Mouse (Mus musculus) cerebellum, adult 2 months (tissue): ENCODE measurements at regions not wholly inside any gene's neighbourhood (a gene's known extent, or its start where the extent isn't known, plus 50 kb on each side); places are given as distances from the start of the nearest gene placed in this dataset.

Source experiments
- CTCF ChIP-seq: fragments of 200-500 bp; IDR thresholded peaks from 2 replicates; pipeline ENCODE4 v1.5.1; 2011; ENCODE audit warnings: low read depth, mild to moderate bottlenecking, control low read depth, low read length, moderate library complexity, borderline replicate concordance; ENCODE audit not compliant: insufficient read depth
- POLR2A ChIP-seq: fragments of 200-500 bp; IDR thresholded peaks from 2 replicates; pipeline ENCODE4 v1.6.1; 2011; ENCODE audit warnings: low read length, control low read depth, borderline replicate concordance; ENCODE audit not compliant: insufficient read depth

DNA sequence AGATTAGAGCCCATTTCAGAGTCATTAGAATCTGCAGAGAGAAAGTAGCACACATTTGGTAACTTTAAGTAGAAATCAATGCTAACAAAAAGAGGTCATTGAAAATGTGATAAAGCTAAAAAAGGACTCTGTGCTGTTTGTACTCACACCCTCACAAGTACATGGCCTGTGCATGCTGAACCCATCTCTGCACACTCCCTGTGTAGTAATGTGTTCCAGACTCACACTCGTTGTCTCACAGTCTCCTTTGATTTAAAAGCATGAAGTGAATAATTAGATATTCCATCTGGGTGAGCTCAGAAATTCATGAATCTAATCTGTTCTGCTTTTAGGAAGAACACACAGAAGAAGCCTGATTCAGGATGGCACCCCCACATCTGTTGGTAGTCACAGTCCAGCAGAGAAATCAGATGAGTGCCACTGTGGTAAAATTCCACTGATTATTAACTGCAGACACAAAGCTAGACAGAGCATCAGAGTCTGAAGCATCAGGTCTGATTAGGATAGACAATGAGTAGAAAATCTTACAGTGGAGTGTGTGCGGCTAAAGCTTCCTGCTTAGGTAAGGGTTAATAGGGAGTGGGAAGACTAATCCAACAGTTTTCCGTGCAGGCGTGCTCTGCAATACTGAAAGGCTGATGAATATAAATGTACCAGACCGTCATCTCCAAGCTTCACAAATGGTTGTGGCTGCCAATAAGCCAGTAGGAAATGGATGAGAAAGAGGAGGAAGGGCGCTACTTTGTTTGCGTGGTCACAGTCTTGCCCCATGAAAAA, 91.7 kb upstream of the Nrsn1 start:
- TF ChIP-seq CTCF: no peak
- no peak for TF ChIP-seq POLR2A
